ENCODE assay signal across 9 mouse cellular contexts in the genomic region with DNA sequence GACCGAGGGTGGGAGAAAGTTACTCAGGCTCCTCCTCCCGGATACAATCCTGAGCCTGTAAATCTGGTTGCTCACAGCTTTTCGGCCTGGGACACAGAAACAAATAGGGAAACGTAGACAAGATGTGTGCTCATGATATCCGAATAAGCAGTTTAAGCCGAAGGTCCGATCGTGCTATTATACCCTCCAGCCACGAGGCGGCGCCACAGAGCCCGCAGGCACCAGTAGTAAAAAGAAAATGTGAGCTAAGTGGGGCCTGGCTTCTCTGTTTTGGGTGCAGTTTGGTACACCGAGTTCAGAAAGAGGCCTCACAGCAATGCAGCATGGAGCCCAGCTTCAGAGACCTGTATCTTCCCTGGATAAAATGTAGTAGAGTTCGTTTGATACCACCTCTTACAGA. TPM values are rescaled to one million over a fixed set of nuclear protein-coding genes. Genes with fewer than 3 reads are reported as not detected.
DNase-seq lines count a peak whose midpoint lies in the region; ATAC-seq and TF ChIP-seq lines count a peak whose summit lies in the region.
"Had no signal": no experiment of that assay in that cellular context is flagged by ENCODE, and none has a peak within 500 bp of the region (broad histone marks: within the 10 kb centered on the region; RNA-seq: fewer than 3 reads in every experiment).

No protein-coding gene starts in this region.

- peak; percentile 42; the same call in 1 of the 2 replicates for TF ChIP-seq CTCF in embryonic fibroblast, embryonic 13.5 days (IDR thresholded peaks at IDR 0.05; ENCODE audit: borderline replicate concordance, insufficient read depth, low read length)

- no peak overlapping the region for H3K4me3 ChIP-seq in embryonic fibroblast, embryonic 13.5 days (ENCODE audit: insufficient read depth, low read length)
- H3K4me3 ChIP-seq in forebrain, embryonic 12.5 days (replicated peaks) = no peak overlapping the region
- H3K4me3 ChIP-seq: myocyte had no signal

- no peak overlapping the region for H3K9ac ChIP-seq in forebrain, embryonic 12.5 days

- no peaks in the 10 kb centered on the region for H3K9me3 ChIP-seq in forebrain, embryonic 12.5 days

- no peaks in the 10 kb centered on the region for H3K27me3 ChIP-seq in forebrain, embryonic 12.5 days

- no peaks in the 10 kb centered on the region for H3K36me3 ChIP-seq in forebrain, embryonic 12.5 days (replicated peaks)

- H3K4me2 ChIP-seq in forebrain, embryonic 12.5 days = no peak overlapping the region

- peak; percentile 46; the same call in 1 of the 2 replicates for ATAC-seq in neutrophil, adult 5-6 weeks (ENCODE audit: extremely low read depth, insufficient number of reproducible peaks, low FRiP score, poor library complexity, severe bottlenecking)
- ATAC-seq in forebrain, embryonic 12.5 days (ENCODE audit: low FRiP score) = no peak

- H3K4me1 ChIP-seq in embryonic fibroblast, embryonic 13.5 days (ENCODE audit: control insufficient read depth, insufficient read depth, low read length) = no peaks in the 10 kb centered on the region
- 0 out of 2 replicates have a peak, but pooled peaks cover 4% of the 10 kb centered on the region for H3K4me1 ChIP-seq in forebrain, embryonic 12.5 days

- no peak overlapping the region for H3K27ac ChIP-seq in embryonic fibroblast, embryonic 13.5 days (ENCODE audit: insufficient read depth, low read length)
- no peak overlapping the region for H3K27ac ChIP-seq in forebrain, embryonic 12.5 days

- WGBS in large intestine, adult 2 months = 28% methylated on average over 14 of the region's 14 CpGs
- 70% methylated on average over 14 of the region's 14 CpGs for WGBS in forebrain, embryonic 12.5 days

- DNase-seq in cerebellum, postnatal 25 days = peak; percentile 33 to 46
- no peak for DNase-seq in cerebellum, adult 9-10 months
- DNase-seq in ovary, postnatal 36 days (ENCODE audit: low spot score) = peak; percentile 53
- no peak for DNase-seq in ovary, postnatal 10 days (ENCODE audit: low spot score)
- DNase-seq in large intestine, adult 2 months (ENCODE audit: low read depth, low spot score) = peak; percentile 27

- no peak for TF ChIP-seq POLR2A in embryonic fibroblast, embryonic 13.5 days (IDR thresholded peaks at IDR 0.05; ENCODE audit: low read depth, low read length)

RNA-seq across cellular contexts. Expression of a gene that starts 46.5 kb away (rescaled TPM):
- 160 and 200 TPM in 2 replicates for polyA plus RNA-seq in embryonic fibroblast, embryonic 13.5 days (2011; ENCODE audit: insufficient read length, low read depth, missing spikeins)
- polyA plus RNA-seq in large intestine, adult 2 months (2012; rRNA removed) = 67.1 and 74.4 TPM in 2 replicates
- total RNA-seq in neutrophil, adult 5-6 weeks (2017) = 0.23 and 0.86 TPM in 2 replicates
- 380 and 382 TPM in 2 replicates for polyA plus RNA-seq in forebrain, embryonic 12.5 days (2016; fragmentation: Nextera tagmentation; extraction: Ambion mirVana)

Comparison
In these comparisons a context has a peak if more than half of its experiments do, and no peak if none do; other contexts are left out.
1. DNase-seq: peak in cerebellum, postnatal 25 days (2 of 2), ovary, postnatal 36 days (single experiment) and large intestine, adult 2 months (single experiment); none in cerebellum, adult 9-10 months (single experiment) and ovary, postnatal 10 days (single experiment).